Mouse (Mus musculus): Measurements from ENCODE around the gene Cdkn2c. TPM values are rescaled to one million over a fixed set of nuclear protein-coding genes. Genes with fewer than 3 reads are reported as not detected.
A peak's percentile ranks its signal among the peaks of the same experiment; 100 is the strongest.

Gene Cdkn2c
- polyA plus RNA-seq, 1 experiment from 2014 or later, result 2.6 TPM

DNA sequence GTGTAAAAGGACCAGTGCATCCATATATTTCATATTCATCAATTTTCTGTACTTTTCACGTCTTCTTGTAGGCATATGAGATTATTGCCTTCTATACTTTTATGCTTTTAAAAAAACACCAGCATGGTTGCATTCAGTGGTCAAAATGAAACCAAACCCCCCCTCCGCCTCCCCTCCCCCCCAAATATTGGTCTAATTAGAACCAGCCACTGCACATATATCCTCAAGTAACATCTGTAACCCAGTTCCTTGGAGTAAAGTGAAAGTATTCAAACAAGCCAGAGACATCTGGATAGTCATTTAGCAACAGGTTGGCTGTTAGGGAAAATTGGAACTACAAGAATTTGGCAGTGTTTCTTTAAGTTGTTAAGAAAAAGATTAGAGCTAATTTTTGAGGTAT lies 529 bp upstream of the Cdkn2c start:
- Histone ChIP-seq H3K4me3 (peak overlapping the region; percentile 54), H3K9me3 (no peaks in the 10 kb centered on the region), H3K4me1 (replicated peaks) (peaks cover 25% of the 10 kb centered on the region), H3K9ac (no peak overlapping the region), H3K27me3 (peaks cover 49% of the 10 kb centered on the region), H3K27ac (replicated peaks) (no peak overlapping the region), H3K4me2 (peak overlapping the region; percentile 74), H3K36me3 (no peaks in the 10 kb centered on the region)
- WGBS, result 60% methylated on average over 2 of the region's 2 CpGs
- ATAC-seq (ENCODE audit: low read depth), result no peak

DNA sequence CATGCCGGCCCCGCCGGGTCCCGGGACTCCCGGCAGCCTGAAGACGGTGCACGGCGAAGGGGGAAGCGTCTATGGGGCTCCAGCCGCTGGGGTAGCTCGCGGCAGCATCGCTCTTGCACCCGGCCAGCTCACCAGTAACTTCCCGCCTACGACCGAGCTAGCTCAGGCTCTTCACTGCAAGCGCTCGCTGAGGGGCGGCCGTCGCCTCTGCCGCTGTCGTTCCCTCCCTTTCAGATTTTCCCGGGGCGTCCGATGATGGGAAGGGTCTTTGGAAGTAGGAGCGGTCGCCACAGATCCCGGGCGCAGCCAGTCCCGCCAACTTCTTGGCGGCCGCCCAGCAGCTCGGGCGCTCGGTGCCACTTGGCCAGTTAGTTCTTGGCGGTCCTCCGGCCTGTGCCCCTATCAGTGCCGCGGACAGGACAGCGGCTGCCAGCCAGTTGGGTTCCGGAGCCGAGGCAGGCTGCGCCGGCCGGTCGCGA lies 968 bp downstream of the Cdkn2c start:
- H3K4me3 ChIP-seq, result peak overlapping the region; percentile 54
- peaks cover 25% of the 10 kb centered on the region for H3K4me1 ChIP-seq (replicated peaks)
- H3K27me3 ChIP-seq, result peaks cover 62% of the 10 kb centered on the region
- peak overlapping the region; percentile 74 for H3K4me2 ChIP-seq
- ATAC-seq (ENCODE audit: low read depth), result peak; percentile 75
- peak overlapping the region; percentile 24; the same call in 1 of the 2 replicates for H3K27ac ChIP-seq (replicated peaks)
- H3K9ac ChIP-seq, result peak overlapping the region; percentile 76
- H3K36me3 ChIP-seq, result no peaks in the 10 kb centered on the region
- under 1% methylated on average over 49 of the region's 49 CpGs for WGBS
- no peaks in the 10 kb centered on the region for H3K9me3 ChIP-seq

DNA sequence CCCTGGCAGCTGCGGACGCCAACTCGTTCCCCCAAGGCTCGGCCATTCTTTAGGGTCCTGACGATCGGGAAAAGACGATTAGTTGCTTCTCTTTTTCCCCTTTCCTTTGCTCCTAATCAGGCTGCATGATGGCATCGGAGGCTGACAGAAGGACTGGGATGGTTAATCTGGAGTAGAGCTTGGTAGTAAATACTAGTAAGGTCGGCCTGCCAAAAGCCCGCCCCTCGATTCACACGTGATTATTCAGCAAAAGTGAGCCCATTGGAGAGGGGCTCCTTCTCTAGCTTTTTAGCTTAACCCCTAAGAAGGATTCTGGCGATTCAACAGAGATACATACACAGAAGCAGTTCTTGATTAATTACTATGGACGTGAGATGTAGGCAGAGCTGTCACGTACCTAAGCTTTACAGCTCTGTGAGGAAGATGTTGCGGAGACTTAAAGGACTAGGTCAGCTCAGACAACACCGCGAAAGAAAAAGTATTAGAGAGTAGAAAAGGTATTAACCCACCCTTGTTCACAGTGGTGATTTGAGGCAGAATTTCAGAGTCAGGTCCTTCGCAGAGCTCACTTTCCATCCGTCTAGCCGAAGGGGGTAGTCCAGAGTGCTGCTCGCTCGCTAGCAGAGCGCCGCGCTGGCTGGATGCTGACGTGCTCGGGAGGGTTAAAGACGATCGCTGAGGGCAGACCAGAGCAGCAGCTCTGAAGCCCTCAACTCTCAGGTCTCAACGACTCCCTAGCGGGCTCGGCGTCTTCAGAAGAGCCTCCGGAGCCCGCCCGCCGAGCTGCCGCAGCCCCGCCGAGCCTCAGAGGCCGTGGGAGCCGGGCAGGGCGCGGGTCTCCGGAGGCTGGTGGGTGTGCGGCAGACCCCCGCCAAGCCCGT lies 1.6 kb downstream of the Cdkn2c start:
- H3K4me3 ChIP-seq, result peak overlapping the region; percentile 54
- peaks cover 68% of the 10 kb centered on the region for H3K27me3 ChIP-seq
- WGBS, result under 1% methylated on average over 48 of the region's 49 CpGs
- H3K9ac ChIP-seq, result peak overlapping the region; percentile 76
- H3K36me3 ChIP-seq, result no peaks in the 10 kb centered on the region
- peak; percentile 54 for ATAC-seq (ENCODE audit: low read depth)
- H3K4me1 ChIP-seq (replicated peaks), result peaks cover 25% of the 10 kb centered on the region
- no peak overlapping the region for H3K27ac ChIP-seq (replicated peaks)
- H3K9me3 ChIP-seq, result no peaks in the 10 kb centered on the region
- H3K4me2 ChIP-seq, result peak overlapping the region; percentile 74

DNA sequence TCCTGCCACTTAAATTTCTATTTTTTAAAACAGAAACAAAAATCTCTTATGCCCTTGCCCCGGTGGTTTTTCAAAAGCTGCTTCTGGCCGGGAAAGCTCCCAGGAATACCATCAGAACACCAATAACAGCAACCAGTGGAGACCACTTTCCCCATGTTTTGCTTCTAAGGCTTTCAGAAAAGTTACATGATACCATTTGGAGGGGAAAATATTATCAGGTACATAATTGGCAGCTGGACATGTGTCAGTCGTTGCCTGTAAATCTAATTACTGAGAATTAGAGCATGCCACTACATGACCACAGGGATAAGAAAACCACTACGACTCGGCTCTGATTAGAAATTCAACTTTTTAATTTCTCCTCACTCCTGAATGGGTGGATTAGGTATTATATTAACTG lies 2.9 kb downstream of the Cdkn2c start:
- 7% methylated on average over 5 of the region's 5 CpGs for WGBS
- H3K27ac ChIP-seq (replicated peaks), result no peak overlapping the region
- no peaks in the 10 kb centered on the region for H3K36me3 ChIP-seq
- no peak for ATAC-seq (ENCODE audit: low read depth)
- no peak overlapping the region; the same call in 1 of the 2 replicates for H3K4me3 ChIP-seq
- no peak overlapping the region for H3K9ac ChIP-seq
- peaks cover 80% of the 10 kb centered on the region for H3K27me3 ChIP-seq
- H3K4me2 ChIP-seq, result 0 out of 2 replicates have a peak overlapping the region, but pooled peaks have one; percentile 18
- H3K4me1 ChIP-seq (replicated peaks), result peaks cover 25% of the 10 kb centered on the region
- H3K9me3 ChIP-seq, result no peaks in the 10 kb centered on the region

DNA sequence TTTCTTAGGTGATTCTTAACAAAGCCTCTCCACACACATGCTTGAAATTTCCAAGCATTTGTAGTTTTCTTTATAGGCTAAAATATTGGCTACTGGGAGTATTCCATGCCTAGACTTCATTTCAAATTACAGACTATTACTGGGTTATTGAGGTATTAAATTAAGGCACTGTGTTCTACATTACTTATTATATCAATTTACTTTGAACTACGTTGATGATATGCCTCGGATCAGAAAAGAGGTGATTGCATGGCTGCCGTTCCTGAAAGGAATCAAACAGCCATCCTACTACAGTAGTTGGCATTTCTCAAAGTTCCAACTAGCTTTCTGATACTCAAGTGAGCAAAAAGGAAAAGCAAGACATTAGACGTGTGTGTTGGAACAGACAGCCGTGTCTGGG lies 4.7 kb downstream of the Cdkn2c start:
- Histone ChIP-seq H3K27me3 (peaks cover 90% of the 10 kb centered on the region), H3K9me3 (no peaks in the 10 kb centered on the region), H3K36me3 (no peaks in the 10 kb centered on the region), H3K4me3 (no peak overlapping the region), H3K4me2 (no peak overlapping the region), H3K27ac (replicated peaks) (no peak overlapping the region), H3K9ac (no peak overlapping the region), H3K4me1 (replicated peaks) (peaks cover 29% of the 10 kb centered on the region)
- 5% methylated on average over 5 of the region's 5 CpGs for WGBS
- no peak for ATAC-seq (ENCODE audit: low read depth)

DNA sequence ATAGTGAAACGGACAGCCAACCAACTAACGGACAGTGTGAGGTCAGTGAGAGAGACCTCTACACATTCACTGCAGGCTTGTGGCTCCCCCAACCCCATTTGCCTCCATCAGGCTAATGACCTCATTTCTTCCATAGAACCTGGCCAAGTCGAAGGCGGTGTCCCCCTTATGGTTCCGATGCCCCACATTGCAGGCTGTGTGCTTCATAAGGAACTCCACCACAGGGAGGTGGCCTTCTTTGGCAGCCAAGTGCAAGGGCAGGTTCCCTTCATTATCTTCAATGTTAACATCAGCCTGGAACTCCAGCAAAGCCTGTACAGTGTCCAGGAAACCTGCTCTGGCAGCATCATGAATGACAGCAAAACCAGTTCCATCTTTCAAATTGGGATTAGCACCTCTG lies 5.8 kb downstream of the Cdkn2c start:
- H3K4me3 ChIP-seq, result no peak overlapping the region
- H3K27me3 ChIP-seq, result peaks cover 91% of the 10 kb centered on the region
- ATAC-seq (ENCODE audit: low read depth), result no peak
- H3K4me2 ChIP-seq, result no peak overlapping the region
- H3K4me1 ChIP-seq (replicated peaks), result peaks cover 25% of the 10 kb centered on the region
- H3K9me3 ChIP-seq, result no peaks in the 10 kb centered on the region
- H3K36me3 ChIP-seq, result no peaks in the 10 kb centered on the region
- no peak overlapping the region for H3K27ac ChIP-seq (replicated peaks)
- no peak overlapping the region for H3K9ac ChIP-seq
- WGBS, result 14% methylated on average over 5 of the region's 5 CpGs

DNA sequence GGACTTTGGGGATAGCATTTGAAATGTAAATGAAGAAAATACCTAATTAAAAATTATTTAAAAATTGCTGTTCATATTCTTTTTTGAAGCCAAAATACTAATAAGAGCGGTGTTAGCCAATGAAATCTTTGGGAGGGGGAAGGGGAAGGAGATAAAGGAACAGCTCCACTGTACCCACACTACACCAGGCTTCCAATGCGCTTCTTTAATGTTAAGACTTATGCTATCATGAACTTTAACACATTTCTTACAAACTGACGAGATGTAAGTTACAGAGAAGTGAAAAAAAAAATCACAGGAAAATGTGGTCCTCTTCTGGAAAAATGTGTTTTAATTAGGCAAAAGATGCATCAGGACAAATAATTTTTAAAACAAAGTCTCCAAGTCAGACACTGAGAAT lies 6.4 kb downstream of the Cdkn2c start:
- Histone ChIP-seq H3K9me3 (no peaks in the 10 kb centered on the region), H3K27ac (replicated peaks) (no peak overlapping the region), H3K4me2 (no peak overlapping the region), H3K4me1 (replicated peaks) (peaks cover 18% of the 10 kb centered on the region), H3K27me3 (peaks cover 91% of the 10 kb centered on the region), H3K36me3 (no peaks in the 10 kb centered on the region), H3K9ac (no peak overlapping the region), H3K4me3 (no peak overlapping the region)
- ATAC-seq (ENCODE audit: low read depth), result no peak
- 11% methylated on average over 3 of the region's 3 CpGs for WGBS

DNA sequence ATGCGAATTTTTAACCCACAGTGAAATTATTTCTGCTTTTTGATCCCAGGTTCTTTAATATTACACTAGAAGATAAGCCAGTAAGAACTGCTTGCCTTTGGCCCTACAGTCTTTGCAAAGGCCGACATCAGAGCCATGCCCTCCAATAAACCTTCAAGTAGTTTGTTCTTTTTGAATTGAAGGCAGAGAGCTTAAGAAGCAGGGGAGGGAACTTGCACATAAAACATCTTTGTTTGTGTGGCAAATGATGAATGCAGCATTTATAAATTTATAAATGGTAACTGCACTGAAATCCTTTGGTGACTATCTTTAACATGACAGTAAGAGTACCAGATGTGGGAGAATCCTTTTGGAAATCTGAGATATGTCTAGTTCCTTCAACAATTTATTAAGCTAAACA lies 7.4 kb downstream of the Cdkn2c start:
- WGBS, result 14% methylated on average over 2 of the region's 2 CpGs
- Histone ChIP-seq H3K4me1 (replicated peaks) (peaks cover 10% of the 10 kb centered on the region), H3K27me3 (peaks cover 91% of the 10 kb centered on the region)

DNA sequence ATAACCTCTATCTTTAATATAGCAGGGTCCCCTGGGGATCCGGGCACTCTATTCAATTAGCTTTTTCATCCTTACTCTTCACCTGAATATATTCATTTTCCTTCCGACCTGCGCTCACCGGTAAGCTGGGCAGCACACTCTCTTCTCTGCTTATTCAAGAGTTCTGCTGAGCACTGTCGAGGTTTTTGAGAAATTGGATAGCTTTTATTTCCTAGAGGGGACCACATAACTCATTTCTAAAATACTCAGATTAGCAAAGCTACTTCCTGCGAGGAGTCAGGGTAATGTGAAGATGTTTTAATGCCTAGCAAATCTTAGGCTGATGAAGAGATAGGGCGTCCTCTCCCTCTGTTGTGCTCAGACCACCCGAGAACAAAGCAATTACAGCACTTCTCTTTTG lies 8.2 kb downstream of the Cdkn2c start:
- H3K27ac ChIP-seq (replicated peaks), result no peak overlapping the region
- no peak for ATAC-seq (ENCODE audit: low read depth)
- peaks cover 91% of the 10 kb centered on the region for H3K27me3 ChIP-seq
- H3K4me1 ChIP-seq (replicated peaks), result peaks cover 10% of the 10 kb centered on the region
- H3K9me3 ChIP-seq, result no peaks in the 10 kb centered on the region
- H3K4me2 ChIP-seq, result no peak overlapping the region
- no peak overlapping the region for H3K9ac ChIP-seq
- no peak overlapping the region for H3K4me3 ChIP-seq
- H3K36me3 ChIP-seq, result no peaks in the 10 kb centered on the region
- 3% methylated on average over 8 of the region's 8 CpGs for WGBS

More for the DNA sequence above, 7.4 kb downstream of the Cdkn2c start:
- Histone ChIP-seq H3K27ac (replicated peaks) (no peak overlapping the region), H3K4me2 (no peak overlapping the region), H3K9ac (no peak overlapping the region), H3K9me3 (no peaks in the 10 kb centered on the region), H3K4me3 (no peak overlapping the region), H3K36me3 (no peaks in the 10 kb centered on the region)
- ATAC-seq (ENCODE audit: low read depth), result no peak

DNA sequence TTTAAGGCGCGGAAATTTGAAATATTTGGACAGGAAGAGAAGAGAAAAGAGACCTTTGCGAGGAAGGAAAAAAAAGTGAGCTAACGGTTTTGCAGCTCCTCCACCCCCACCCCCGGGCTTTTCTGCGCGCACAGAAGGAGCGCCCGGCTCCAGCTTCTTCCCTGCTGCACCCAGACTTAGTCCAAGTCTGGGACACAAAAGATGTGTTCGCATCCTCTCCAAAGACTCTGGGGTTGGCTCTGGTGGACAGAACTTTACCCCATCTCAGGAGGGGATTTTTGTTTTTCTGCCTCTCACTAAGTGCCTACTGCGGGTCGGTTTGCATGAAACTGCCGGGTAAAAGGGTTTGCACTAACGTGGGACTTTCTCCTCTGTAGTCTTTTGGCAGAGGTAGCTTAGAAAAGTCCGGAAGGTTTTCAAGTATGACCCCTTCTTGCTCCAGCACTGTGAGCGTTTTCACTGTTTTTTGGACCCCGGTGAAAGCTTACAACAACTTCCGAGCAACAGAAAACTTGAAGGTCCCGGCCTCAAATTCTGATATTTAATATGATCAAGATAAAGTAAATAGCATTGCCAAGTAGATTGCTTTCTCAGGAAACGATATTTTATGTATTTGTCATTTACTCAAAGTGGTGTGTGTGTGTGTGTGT lies 9.0 kb downstream of the Cdkn2c start:
- H3K27ac ChIP-seq (replicated peaks), result no peak overlapping the region
- H3K4me1 ChIP-seq (replicated peaks), result peaks cover 10% of the 10 kb centered on the region
- H3K4me2 ChIP-seq, result peak overlapping the region; percentile 47
- WGBS, result 2% methylated on average over 20 of the region's 20 CpGs
- H3K36me3 ChIP-seq, result no peaks in the 10 kb centered on the region
- H3K9me3 ChIP-seq, result no peaks in the 10 kb centered on the region
- no peak; the same call in 1 of the 2 replicates for ATAC-seq (ENCODE audit: low read depth)
- H3K27me3 ChIP-seq, result peaks cover 90% of the 10 kb centered on the region
- peak overlapping the region; percentile 22 for H3K4me3 ChIP-seq
- no peak overlapping the region for H3K9ac ChIP-seq

DNA sequence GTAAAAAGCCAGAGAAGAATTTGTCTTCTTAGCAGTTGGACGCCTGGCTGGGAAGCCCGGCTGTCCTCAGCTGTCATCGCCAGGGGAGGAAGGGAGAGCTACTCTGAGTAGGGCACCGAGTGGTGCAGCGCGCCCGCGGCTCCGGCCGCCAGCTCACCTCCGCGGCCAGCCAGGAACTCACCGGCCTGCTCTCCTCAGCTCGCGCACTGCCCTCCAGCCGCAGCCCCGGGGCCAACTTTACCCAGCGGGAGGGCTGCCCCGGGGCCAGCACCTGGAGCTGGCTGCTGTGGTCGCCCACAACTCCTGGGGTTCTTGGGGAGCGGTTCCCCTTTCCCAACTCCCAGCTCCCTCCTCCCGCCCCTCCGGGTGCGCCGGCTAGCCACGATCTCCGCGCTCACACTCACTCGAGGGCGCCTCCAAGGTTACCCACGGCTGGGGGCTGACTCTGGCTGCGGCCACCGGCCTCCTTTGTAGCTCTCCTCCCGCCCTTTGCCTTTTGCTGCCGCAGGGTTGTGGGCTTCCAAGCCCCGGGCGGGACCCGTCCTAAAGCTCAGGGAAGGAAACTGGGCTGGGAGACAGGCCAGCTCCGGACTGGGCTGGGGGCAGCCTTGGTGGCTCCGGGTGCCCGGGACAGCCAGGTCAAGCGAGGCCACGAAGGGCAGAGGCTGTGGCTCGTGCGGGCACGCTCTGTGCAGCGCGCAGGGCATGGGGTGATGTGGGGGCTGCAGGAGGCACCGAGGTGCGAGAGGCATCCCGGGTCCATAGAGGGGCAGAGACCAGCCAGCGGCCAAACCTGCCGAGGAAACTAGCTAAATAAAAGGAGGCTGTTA lies 9.8 kb downstream of the Cdkn2c start:
- no peak overlapping the region for H3K9ac ChIP-seq
- H3K9me3 ChIP-seq, result no peaks in the 10 kb centered on the region
- under 1% methylated on average over 53 of the region's 53 CpGs for WGBS
- peak; percentile 67 for ATAC-seq (ENCODE audit: low read depth)
- peak overlapping the region; percentile 47 for H3K4me2 ChIP-seq
- H3K27me3 ChIP-seq, result peaks cover 86% of the 10 kb centered on the region
- H3K4me1 ChIP-seq (replicated peaks), result peaks cover 10% of the 10 kb centered on the region
- no peak overlapping the region for H3K27ac ChIP-seq (replicated peaks)
- H3K4me3 ChIP-seq, result peak overlapping the region; percentile 22
- H3K36me3 ChIP-seq, result no peaks in the 10 kb centered on the region

Data from neural tube, embryonic 13.5 days (tissue).